ENCODE assay signal across 17 mouse cellular contexts in genomic region chr3:80033071-80033470, GRCm38 (mm10).
A peak's percentile ranks its signal among the peaks of the same experiment; 100 is the strongest.
DNase-seq lines count a peak whose midpoint lies in the region.
"Had no signal": no experiment of that assay in that cellular context is flagged by ENCODE, and none has a peak within 500 bp of the region (broad histone marks: within the 10 kb centered on the region; RNA-seq: fewer than 3 reads in every experiment).

No protein-coding gene starts in this region.

- intact Hi-C loops in left cerebral cortex, postnatal 14 days (cut with DNase I) = loop anchor here (5.0 kb wide), 1 partner anchor 101 kb away; no protein-coding TSS in a partner anchor

- DNase-seq in right cerebral cortex, adult 18-20 months = peak; percentile 69
- no peak for DNase-seq in right cerebral cortex, postnatal 4 days
- DNase-seq in layer of hippocampus, adult 9-10 months (ENCODE audit: low spot score) = peak; percentile 33
- DNase-seq in left cerebral cortex, postnatal 14 days (ENCODE audit: low spot score in 2 of 2) = peak; percentile 41 to 66
- DNase-seq in right cerebral cortex, postnatal 36 days (ENCODE audit: low spot score in 2 of 2) = peak; percentile 44 to 62
- DNase-seq in thymus, postnatal 14 days = no peak
- no peak for DNase-seq in spleen, postnatal 14 days (ENCODE audit: low spot score in 2 of 2)
- DNase-seq in adrenal gland, adult 18-20 months (ENCODE audit: low spot score in 2 of 2) = no peak
- DNase-seq: adrenal gland, postnatal 14 days; cerebellum, adult 11 months; embryo, embryonic 11 days; heart, adult 11 months; heart, postnatal 36 days; kidney, postnatal 4 days; lung, adult 2 months; retina, postnatal 1 day; thymus, postnatal 36 days had no signal

Comparison
In these comparisons a context has a peak if more than half of its experiments do, and no peak if none do; other contexts are left out.
1. DNase-seq: peak in right cerebral cortex, adult 18-20 months (single experiment), layer of hippocampus, adult 9-10 months (single experiment), left cerebral cortex, postnatal 14 days (2 of 2) and right cerebral cortex, postnatal 36 days (2 of 2); none in right cerebral cortex, postnatal 4 days (single experiment), thymus, postnatal 14 days (single experiment), spleen, postnatal 14 days (0 of 2) and adrenal gland, adult 18-20 months (0 of 2).